28 mouse cellular contexts compared by ENCODE assay signal in genomic region chr7:133159519-133159918, GRCm38 (mm10). TPM values are rescaled to one million over a fixed set of nuclear protein-coding genes. Genes with fewer than 3 reads are reported as not detected.
DNase-seq lines count a peak whose midpoint lies in the region; ATAC-seq and TF ChIP-seq lines count a peak whose summit lies in the region.
"Had no signal": no experiment of that assay in that cellular context is flagged by ENCODE, and none has a peak within 500 bp of the region (broad histone marks: within the 10 kb centered on the region; RNA-seq: fewer than 3 reads in every experiment).

No protein-coding gene starts in this region.

- TF ChIP-seq EP300 in lung, postnatal 0 days (IDR thresholded peaks at IDR 0.05): 0 out of 2 replicates have a peak, but pooled peaks have one; percentile 26
- peak; percentile 53 for TF ChIP-seq EP300 in CH12.LX (IDR thresholded peaks at IDR 0.05; ENCODE audit: low read length)
- TF ChIP-seq EP300 in stomach, postnatal 0 days (optimal IDR thresholded peaks at IDR 0.05): no peak

- TF ChIP-seq CTCF in lung, postnatal 0 days (IDR thresholded peaks at IDR 0.05): no peak
- no peak for TF ChIP-seq CTCF in CH12.LX (conservative IDR thresholded peaks at IDR 0.05 in 1 of 2, IDR thresholded peaks at IDR 0.05 in 1 of 2; ENCODE audit: low read depth in 2 of 2, low read length in 2 of 2)
- TF ChIP-seq CTCF in stomach, postnatal 0 days (IDR thresholded peaks at IDR 0.05; ENCODE audit: low read depth): no peak

- no peaks in the 10 kb centered on the region for H3K9me3 ChIP-seq in lung, postnatal 0 days (ENCODE audit: low read length)
- no peaks in the 10 kb centered on the region for H3K9me3 ChIP-seq in CH12.LX (replicated peaks; ENCODE audit: low read length)
- H3K9me3 ChIP-seq in stomach, postnatal 0 days (ENCODE audit: control insufficient read depth, low read length): no peaks in the 10 kb centered on the region
- H3K9me3 ChIP-seq: embryonic facial prominence, embryonic 13.5 days; embryonic facial prominence, embryonic 15.5 days; forebrain, embryonic 10.5 days; forebrain, embryonic 12.5 days had no signal

- no peak overlapping the region for H3K4me3 ChIP-seq in lung, postnatal 0 days (ENCODE audit: low read depth, low read length)
- no peak overlapping the region for H3K4me3 ChIP-seq in CH12.LX (replicated peaks in 1 of 3; ENCODE audit: low read depth in 2 of 3, low read length in 2 of 3, poor library complexity in 1 of 3)
- no peak overlapping the region for H3K4me3 ChIP-seq in stomach, postnatal 0 days (ENCODE audit: low read depth, low read length)
- H3K4me3 ChIP-seq: embryonic facial prominence, embryonic 13.5 days; embryonic facial prominence, embryonic 15.5 days; erythroblast, embryonic 14.5 days; forebrain, embryonic 10.5 days; forebrain, embryonic 12.5 days had no signal

- no peak overlapping the region for H3K27ac ChIP-seq in lung, postnatal 0 days (ENCODE audit: low read length)
- H3K27ac ChIP-seq in CH12.LX (ENCODE audit: insufficient read depth, low read depth): no peak overlapping the region
- peak overlapping the region; percentile 56; the same call in 1 of the 2 replicates for H3K27ac ChIP-seq in stomach, postnatal 0 days (replicated peaks)
- H3K27ac ChIP-seq: embryonic facial prominence, embryonic 13.5 days; embryonic facial prominence, embryonic 15.5 days; forebrain, embryonic 10.5 days; forebrain, embryonic 12.5 days had no signal

- 71% methylated on average over 3 of the region's 3 CpGs for WGBS in lung, postnatal 0 days
- 81% methylated on average over 3 of the region's 3 CpGs for WGBS in stomach, postnatal 0 days

- H3K79me2 ChIP-seq in CH12.LX (replicated peaks; ENCODE audit: control insufficient read depth, extremely low read depth, insufficient read depth, poor library complexity, severe bottlenecking): no peaks in the 10 kb centered on the region

- in situ Hi-C loops in CH12.LX (cut with MboI; ENCODE audit: low pct_ligation_motif_present, low pct_unique_long_range_greater_than_20kb, low sequenced_read_pairs): no loop called here

- no peak for TF ChIP-seq POLR2A in CH12.LX (IDR thresholded peaks at IDR 0.05; ENCODE audit: low read depth, low read length)

- H3K4me2 ChIP-seq in lung, postnatal 0 days (replicated peaks; ENCODE audit: low read depth, low read length): no peak overlapping the region
- H3K4me2 ChIP-seq in CH12.LX (ENCODE audit: insufficient read depth, low read depth, poor library complexity, severe bottlenecking): no peak overlapping the region
- no peak overlapping the region for H3K4me2 ChIP-seq in stomach, postnatal 0 days (replicated peaks; ENCODE audit: low read depth)
- H3K4me2 ChIP-seq: embryonic facial prominence, embryonic 13.5 days; embryonic facial prominence, embryonic 15.5 days; forebrain, embryonic 12.5 days had no signal

- H3K27me3 ChIP-seq in lung, postnatal 0 days (replicated peaks; ENCODE audit: insufficient read depth, low read length): no peaks in the 10 kb centered on the region
- peaks cover 84% of the 10 kb centered on the region for H3K27me3 ChIP-seq in CH12.LX (replicated peaks)
- H3K27me3 ChIP-seq in stomach, postnatal 0 days (ENCODE audit: control insufficient read depth, insufficient read depth, low read length): no peaks in the 10 kb centered on the region
- H3K27me3 ChIP-seq: embryonic facial prominence, embryonic 13.5 days; embryonic facial prominence, embryonic 15.5 days; forebrain, embryonic 12.5 days had no signal

- no peaks in the 10 kb centered on the region for H3K36me3 ChIP-seq in lung, postnatal 0 days (ENCODE audit: insufficient read depth, low read length)
- H3K36me3 ChIP-seq in CH12.LX (replicated peaks in 1 of 2; ENCODE audit: control insufficient read depth in 1 of 2, insufficient read depth in 1 of 2, low read length in 1 of 2): no peaks in the 10 kb centered on the region
- H3K36me3 ChIP-seq in stomach, postnatal 0 days (ENCODE audit: control insufficient read depth, insufficient read depth, low read length): no peaks in the 10 kb centered on the region
- H3K36me3 ChIP-seq: embryonic facial prominence, embryonic 13.5 days; embryonic facial prominence, embryonic 15.5 days; forebrain, embryonic 10.5 days; forebrain, embryonic 12.5 days had no signal

- DNase-seq in adrenal gland, adult 2 months: peak; percentile 14
- no peak for DNase-seq in adrenal gland, adult 8-10 months
- peak; percentile 47 for DNase-seq in lung, postnatal 0 days (ENCODE audit: low spot score)
- DNase-seq in lung, adult 18-20 months: no peak
- no peak for DNase-seq in CH12.LX (ENCODE audit: extremely low read depth)
- no peak for DNase-seq in stomach, postnatal 0 days (ENCODE audit: low spot score)
- DNase-seq in urinary bladder, postnatal 10 days (ENCODE audit: low spot score): no peak
- DNase-seq: adrenal gland, postnatal 10 days; adrenal gland, postnatal 25 days; B cell, adult 2 months; cerebellum, adult 11 months; cerebellum, adult 18-20 months; cerebellum, adult 8-10 months; cerebellum, adult 9-11 months; cerebellum, postnatal 14 days; cerebellum, postnatal 36 days; embryo, embryonic 11 days had no signal

- no peak overlapping the region for H3K9ac ChIP-seq in lung, postnatal 0 days (replicated peaks; ENCODE audit: low read depth)
- H3K9ac ChIP-seq in CH12.LX (ENCODE audit: insufficient read depth, low read depth): no peak overlapping the region
- no peak overlapping the region for H3K9ac ChIP-seq in stomach, postnatal 0 days (ENCODE audit: low read length)
- H3K9ac ChIP-seq: embryonic facial prominence, embryonic 13.5 days; embryonic facial prominence, embryonic 15.5 days; forebrain, embryonic 12.5 days had no signal

- dilution Hi-C loops in CH12.LX (cut with MboI; ENCODE audit: extremely low pct_ligation_motif_present, extremely low pct_unique_long_range_greater_than_20kb, low sequenced_read_pairs): no loop called here

- TF ChIP-seq RAD21 in CH12.LX (IDR thresholded peaks at IDR 0.05; ENCODE audit: low read depth, low read length): no peak

- H3K4me1 ChIP-seq in lung, postnatal 0 days (ENCODE audit: insufficient read depth, low read depth, low read length): no peaks in the 10 kb centered on the region
- no peaks in the 10 kb centered on the region; a peak in 1 of 4 replicates for H3K4me1 ChIP-seq in CH12.LX (ENCODE audit: control insufficient read depth in 1 of 2, insufficient read depth in 2 of 2)
- H3K4me1 ChIP-seq in stomach, postnatal 0 days (replicated peaks; ENCODE audit: control insufficient read depth, insufficient read depth): peaks cover under 1% of the 10 kb centered on the region
- H3K4me1 ChIP-seq: forebrain, embryonic 12.5 days had no signal

- ATAC-seq in lung, postnatal 0 days: peak; percentile 35; the same call in 1 of the 2 replicates
- peak; percentile 76 for ATAC-seq in stomach, postnatal 0 days (ENCODE audit: low FRiP score, low TSS enrichment)
- no peak for ATAC-seq in megakaryocyte progenitor cell, adult 5-6 weeks (replicated peaks; ENCODE audit: poor library complexity)
- ATAC-seq: CD4-positive, CD25-positive, alpha-beta regulatory T cell, adult 4 months; forebrain, embryonic 14.5 days; forebrain, embryonic 16.5 days had no signal

TF ChIP-seq in CH12.LX, 34 proteins besides CTCF, POLR2A, EP300 and RAD21:
- TF ChIP-seq JUN (IDR thresholded peaks at IDR 0.05; ENCODE audit: insufficient read depth, low read depth, low read length) (peak; percentile 68), MAX (IDR thresholded peaks at IDR 0.05; ENCODE audit: low read length) (no peak), NELFE (IDR thresholded peaks at IDR 0.05; ENCODE audit: low read depth, low read length) (no peak), USF2 (conservative IDR thresholded peaks at IDR 0.05; ENCODE audit: low read depth, low read length) (no peak), HCFC1 (IDR thresholded peaks at IDR 0.05; ENCODE audit: low read depth, low read length) (no peak), NRF1 (IDR thresholded peaks at IDR 0.05; ENCODE audit: low read depth, low read length) (no peak), SIN3A (IDR thresholded peaks at IDR 0.05; ENCODE audit: low read length) (no peak), KAT2A (IDR thresholded peaks at IDR 0.05; ENCODE audit: insufficient replicate concordance, low read length) (no peak), MEF2A (IDR thresholded peaks at IDR 0.05; ENCODE audit: borderline replicate concordance, low read depth, low read length) (no peak), IRF4 (IDR thresholded peaks at IDR 0.05; ENCODE audit: low read depth, low read length) (peak; percentile 50; the same call in 1 of the 2 replicates), PAX5 (IDR thresholded peaks at IDR 0.05; ENCODE audit: low read length) (no peak), JUND (conservative IDR thresholded peaks at IDR 0.05; ENCODE audit: low read depth, low read length) (peak; percentile 72)

RNA-seq across cellular contexts. Expression of gene Ctbp2, which starts 35.4 kb away (rescaled TPM):
- 10 to 100 TPM; 54.4 to 65.3 TPM for total RNA-seq in adrenal gland, adult 2 months (2021)
- 52.8 and 53.2 TPM in 2 replicates for polyA plus RNA-seq in adrenal gland, adult 2 months (2012; rRNA removed)
- 10 to 100 TPM; 60.6 to 88.6 (median 73.7) TPM for total RNA-seq in adrenal gland, adult 8-10 months (2022)
- 45.6 and 51.2 TPM in 2 replicates for polyA plus RNA-seq in lung, postnatal 0 days (2015; fragmentation: Nextera tagmentation; extraction: Ambion mirVana)
- total RNA-seq in CH12.LX (2012; rRNA removed): 0.68 and 0.71 TPM in 2 replicates
- total RNA-seq in CH12.LX (2014; rRNA removed): 0.45 and 0.59 TPM in 2 replicates
- 1.1 and 1.2 TPM in 2 replicates for polyA plus RNA-seq in CH12.LX (2012; ENCODE audit: insufficient read length, low read depth)
- 48.6 and 55.6 TPM in 2 replicates for polyA plus RNA-seq in stomach, postnatal 0 days (2015; fragmentation: Nextera tagmentation; extraction: Ambion mirVana)
- total RNA-seq in megakaryocyte progenitor cell, adult 5-6 weeks (2015): 35.0 and 45.0 TPM in 2 replicates
- total RNA-seq in megakaryocyte progenitor cell, adult 5-6 weeks (2017): 40.5 and 44.5 TPM in 2 replicates

RNA-seq across cellular contexts. Expression of gene Fgfr2, which starts 36.4 kb away (rescaled TPM):
- 100 to 1,000 TPM; 178 to 245 TPM for total RNA-seq in adrenal gland, adult 2 months (2021)
- polyA plus RNA-seq in adrenal gland, adult 2 months (2012; rRNA removed): 47.1 and 48.0 TPM in 2 replicates
- 100 to 1,000 TPM; 193 to 471 (median 262) TPM for total RNA-seq in adrenal gland, adult 8-10 months (2022)
- 100 and 110 TPM in 2 replicates for polyA plus RNA-seq in lung, postnatal 0 days (2015; fragmentation: Nextera tagmentation; extraction: Ambion mirVana)
- total RNA-seq in CH12.LX (2012; rRNA removed): not detected in 2 replicates
- not detected in 2 replicates for total RNA-seq in CH12.LX (2014; rRNA removed)
- polyA plus RNA-seq in CH12.LX (2012; ENCODE audit: insufficient read length, low read depth): not detected in 2 replicates
- 60.8 and 67.1 TPM in 2 replicates for polyA plus RNA-seq in stomach, postnatal 0 days (2015; fragmentation: Nextera tagmentation; extraction: Ambion mirVana)
- total RNA-seq in megakaryocyte progenitor cell, adult 5-6 weeks (2015): not detected in 2 replicates
- not detected in 2 replicates for total RNA-seq in megakaryocyte progenitor cell, adult 5-6 weeks (2017)
- total RNA-seq: common myeloid progenitor, adult 5-6 weeks; MEL had no signal
- polyA plus RNA-seq: CD4-positive, CD25-positive, alpha-beta regulatory T cell, adult 4 months; erythroblast, embryonic 14.5 days had no signal

Comparison
In these comparisons a context has a peak if more than half of its experiments do, and no peak if none do; other contexts are left out.
1. DNase-seq: peak in adrenal gland, adult 2 months (single experiment) and lung, postnatal 0 days (single experiment); none in adrenal gland, adult 8-10 months (single experiment), lung, adult 18-20 months (0 of 2), CH12.LX (single experiment), stomach, postnatal 0 days (single experiment) and urinary bladder, postnatal 10 days (single experiment).
2. RNA of gene Ctbp2, which starts 35.4 kb away (total RNA-seq): 60.6 to 88.6 TPM in adrenal gland, adult 8-10 months, 54.4 to 65.3 TPM in adrenal gland, adult 2 months and 35.0 to 45.0 TPM in megakaryocyte progenitor cell, adult 5-6 weeks; 0.45 to 0.71 TPM in CH12.LX; every median in the first group is over 10 times any median in the second.
3. RNA of gene Fgfr2, which starts 36.4 kb away (total RNA-seq): 193 to 471 TPM in adrenal gland, adult 8-10 months and 178 to 245 TPM in adrenal gland, adult 2 months; not detected in CH12.LX and not detected in megakaryocyte progenitor cell, adult 5-6 weeks; every median in the first group is over 100 times any median in the second.